Mouse (Mus musculus) ES-E14 (cell line): ENCODE measurements around the gene Slc41a3.

Experiments
- HCFC1 ChIP-seq: IDR thresholded peaks from 2 replicates; pipeline ENCODE4 v1.6.1; 2012; ENCODE audit warnings: low read length, inconsistent platforms, borderline replicate concordance; ENCODE audit not compliant: insufficient read depth
- ZC3H11A ChIP-seq: IDR thresholded peaks from 2 replicates; pipeline ENCODE4 v1.6.1; 2012; ENCODE audit warnings: low read depth, mild to moderate bottlenecking, inconsistent platforms, low read length, borderline replicate concordance
- ZNF384 ChIP-seq: IDR thresholded peaks from 2 replicates; pipeline ENCODE4 v1.6.1; 2012; ENCODE audit warnings: low read depth, low read length, inconsistent platforms

DNA sequence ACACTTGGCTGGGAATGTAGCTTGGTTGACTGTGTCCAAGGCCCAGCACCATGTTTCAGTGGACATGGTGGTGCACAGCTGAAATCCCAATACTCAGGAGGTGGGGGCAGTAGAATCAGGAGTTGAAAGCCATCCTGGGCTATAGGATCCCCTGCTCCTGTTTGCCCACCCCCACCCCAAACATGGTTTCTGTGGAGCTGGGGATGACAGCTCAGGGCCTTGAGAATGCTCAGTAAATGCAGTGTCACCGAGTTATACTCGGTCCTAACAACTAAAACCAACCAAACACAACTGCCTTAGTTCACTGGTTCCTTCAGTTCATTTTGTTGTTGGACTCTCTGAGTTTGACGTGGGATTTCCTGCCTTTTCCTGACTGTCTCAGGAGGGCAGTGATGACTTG lies 38.5 kb downstream of the Slc41a3 start:
- no peak for TF ChIP-seq ZNF384
- no peak for TF ChIP-seq HCFC1
- TF ChIP-seq ZC3H11A = no peak
